Mouse (Mus musculus) embryo, embryonic 9.5 days (tissue): ENCODE data around the gene Hgf.

Source experiments
- DNase-seq: peaks from one replicate; pipeline ENCODE4 v3.0.0-alpha.2; 2017; ENCODE audit errors: extremely low spot score

The Hgf gene

GRCm38 (mm10) chr5:16553304-16554047, at the start of gene Hgf:
Hgf (plus strand) TSS chr5:16553495.
- DNase-seq = peak; percentile 41

- no peak for DNase-seq
Observed at GRCm38 (mm10) chr5:16506702-16507350, 46.5 kb upstream of the Hgf start.

- DNase-seq = no peak
Observed at GRCm38 (mm10) chr5:16531619-16532277, 21.5 kb upstream of the Hgf start.

- no peak for DNase-seq
Observed at GRCm38 (mm10) chr5:16538067-16538466, 15.2 kb upstream of the Hgf start.

- no peak for DNase-seq
Observed at GRCm38 (mm10) chr5:16541561-16542116, 11.7 kb upstream of the Hgf start.

- DNase-seq = no peak
Observed at GRCm38 (mm10) chr5:16547490-16547889, 5.8 kb upstream of the Hgf start.

- DNase-seq = no peak
Observed at GRCm38 (mm10) chr5:16552647-16553046, 648 bp upstream of the Hgf start.

- DNase-seq = no peak
Observed at GRCm38 (mm10) chr5:16560247-16560646, 7.0 kb downstream of the Hgf start.

- DNase-seq = no peak
Observed at GRCm38 (mm10) chr5:16568997-16569396, 15.7 kb downstream of the Hgf start.

- DNase-seq = peak; percentile 17
Observed at GRCm38 (mm10) chr5:16577882-16578742, 24.8 kb downstream of the Hgf start.

GRCm38 (mm10) chr5:16595699-16596098, 42.4 kb downstream of the Hgf start:
- DNase-seq = no peak

- DNase-seq = peak; percentile 5
Observed at GRCm38 (mm10) chr5:16597996-16598395, 44.7 kb downstream of the Hgf start.

GRCm38 (mm10) chr5:16601463-16601862, 48.2 kb downstream of the Hgf start:
- no peak for DNase-seq

- DNase-seq = no peak
Observed at GRCm38 (mm10) chr5:16632996-16633395, 79.7 kb downstream of the Hgf start.

GRCm38 (mm10) chr5:16646417-16646816, 93.1 kb downstream of the Hgf start:
- DNase-seq = no peak

GRCm38 (mm10) chr5:16647701-16648100, 94.4 kb downstream of the Hgf start:
- no peak for DNase-seq

- DNase-seq = no peak
Observed at GRCm38 (mm10) chr5:16650240-16650639, 96.9 kb downstream of the Hgf start.

GRCm38 (mm10) chr5:16654022-16654421, 100.7 kb downstream of the Hgf start:
- no peak for DNase-seq
